Mouse (Mus musculus) intestine, postnatal 0 days (tissue): ENCODE results near the gene Tmem251. TPM values are rescaled to one million over a fixed set of nuclear protein-coding genes. Genes with fewer than 3 reads are reported as not detected.
A peak's percentile ranks its signal among the peaks of the same experiment; 100 is the strongest.

Experiments
- ATAC-seq: fragments of 200-750 bp; cut with Nextera tagmentation; 2 replicates; pipeline ENCODE4 v1.8.0; 2017; ENCODE audit warnings: mild to moderate bottlenecking, moderate TSS enrichment, moderate library complexity
- H3K27ac ChIP-seq: fragments of 300-500 bp; sonication (generic); 2 replicates; pipeline ENCODE4 v1.5.1; 2014; ENCODE audit warnings: mild to moderate bottlenecking, low read depth, low read length, moderate library complexity
- H3K27me3 ChIP-seq: fragments of 300-500 bp; sonication (generic); replicated peaks from 2 replicates; pipeline ENCODE4 v1.6.1; 2014; ENCODE audit warnings: low read length, mixed read lengths; ENCODE audit not compliant: control insufficient read depth, insufficient read depth
- H3K36me3 ChIP-seq: fragments of 300-500 bp; sonication (generic); 2 replicates; pipeline ENCODE4 v1.6.1; 2014; ENCODE audit warnings: mild to moderate bottlenecking, moderate library complexity; ENCODE audit not compliant: control insufficient read depth, insufficient read depth
- H3K4me1 ChIP-seq: fragments of 300-500 bp; sonication (generic); replicated peaks from 2 replicates; pipeline ENCODE4 v1.6.1; 2014; ENCODE audit warnings: antibody characterized with exemption, low read length, mixed read lengths; ENCODE audit not compliant: control insufficient read depth, insufficient read depth
- H3K4me2 ChIP-seq: fragments of 300-500 bp; sonication (generic); replicated peaks from 2 replicates; pipeline ENCODE4 v1.6.1; 2014; ENCODE audit warnings: low read depth, mild to moderate bottlenecking, moderate library complexity
- H3K4me3 ChIP-seq: fragments of 300-500 bp; sonication (generic); 2 replicates; pipeline ENCODE4 v1.5.1; 2014; ENCODE audit warnings: low read depth, low read length
- H3K9ac ChIP-seq: fragments of 300-500 bp; sonication (generic); 2 replicates; pipeline ENCODE4 v1.6.1; 2014; ENCODE audit warnings: mild to moderate bottlenecking, low read depth, low read length
- H3K9me3 ChIP-seq: fragments of 300-500 bp; sonication (generic); 2 replicates; pipeline ENCODE4 v1.6.1; 2016; ENCODE audit warnings: mixed run types; ENCODE audit not compliant: control insufficient read depth
- CTCF ChIP-seq: sonication (generic); IDR thresholded peaks from 2 replicates; pipeline ENCODE4 v1.5.1; 2016; ENCODE audit warnings: low read depth, mild to moderate bottlenecking, control low read depth, antibody characterized with exemption, moderate library complexity
- WGBS: fragments of 180-500 bp; shearing (Covaris S2); extraction: QIAGEN DNeasy Blood & Tissue Kit; methylation state at CpG from one replicate; pipeline ENCODE4 v1.1.7; 2014; 5-methylcytosine and 5-hydroxymethylcytosine counted together
- polyA plus RNA-seq: library from polyadenylated mRNA; unstranded; fragments of >200 nt; fragmentation: Nextera tagmentation; extraction: Ambion mirVana; gene quantifications from 2 replicates; pipeline ENCODE4 v1.2.1, GENCODE M21; 2015

Gene Tmem251
- polyA plus RNA-seq, 1 experiment from 2014 or later = 22.7 TPM

- no peaks in the 10 kb centered on the region for H3K36me3 ChIP-seq
- H3K4me3 ChIP-seq = no peak overlapping the region
- H3K27ac ChIP-seq = peak overlapping the region; percentile 86
- no peaks in the 10 kb centered on the region for H3K9me3 ChIP-seq
- peak; percentile 64 for ATAC-seq
- WGBS = 42% methylated on average over 11 of the region's 11 CpGs
- H3K4me1 ChIP-seq = peaks cover 11% of the 10 kb centered on the region
- H3K9ac ChIP-seq = no peak overlapping the region
- peak; percentile 71 for TF ChIP-seq CTCF
- peak overlapping the region; percentile 3 for H3K4me2 ChIP-seq
- H3K27me3 ChIP-seq = no peaks in the 10 kb centered on the region
Measured at GRCm38 (mm10) chr12:102708220-102708619, 35.3 kb upstream of the Tmem251 start.

- H3K4me2 ChIP-seq = no peak overlapping the region
- H3K36me3 ChIP-seq = no peaks in the 10 kb centered on the region
- H3K9me3 ChIP-seq = no peaks in the 10 kb centered on the region
- no peak overlapping the region for H3K9ac ChIP-seq
- no peak overlapping the region for H3K4me3 ChIP-seq
- 79% methylated on average over 5 of the region's 5 CpGs for WGBS
- H3K27me3 ChIP-seq = no peaks in the 10 kb centered on the region
- peaks cover 11% of the 10 kb centered on the region for H3K4me1 ChIP-seq
- no peak for ATAC-seq
- no peak overlapping the region for H3K27ac ChIP-seq
- TF ChIP-seq CTCF = no peak
Measured at GRCm38 (mm10) chr12:102709896-102710295, 33.7 kb upstream of the Tmem251 start.

- no peak for ATAC-seq
- Histone ChIP-seq H3K36me3 (no peaks in the 10 kb centered on the region), H3K9ac (no peak overlapping the region), H3K27me3 (no peaks in the 10 kb centered on the region), H3K9me3 (no peaks in the 10 kb centered on the region), H3K27ac (no peak overlapping the region), H3K4me3 (no peak overlapping the region), H3K4me1 (peaks cover 7% of the 10 kb centered on the region), H3K4me2 (no peak overlapping the region)
- 63% methylated on average over 4 of the region's 4 CpGs for WGBS
- no peak for TF ChIP-seq CTCF
Measured at GRCm38 (mm10) chr12:102710851-102711375, 32.6 kb upstream of the Tmem251 start.

- no peak overlapping the region for H3K4me2 ChIP-seq
- H3K27ac ChIP-seq = no peak overlapping the region
- 66% methylated on average over 20 of the region's 20 CpGs for WGBS
- ATAC-seq = no peak
- H3K27me3 ChIP-seq = no peaks in the 10 kb centered on the region
- no peaks in the 10 kb centered on the region for H3K36me3 ChIP-seq
- H3K4me1 ChIP-seq = no peaks in the 10 kb centered on the region
- H3K9ac ChIP-seq = no peak overlapping the region
- H3K4me3 ChIP-seq = no peak overlapping the region
- H3K9me3 ChIP-seq = no peaks in the 10 kb centered on the region
- TF ChIP-seq CTCF = no peak
Measured at GRCm38 (mm10) chr12:102713153-102713865, 30.3 kb upstream of the Tmem251 start.

- WGBS = 49% methylated on average over 2 of the region's 2 CpGs
- no peaks in the 10 kb centered on the region for H3K36me3 ChIP-seq
- no peak for ATAC-seq
- H3K4me2 ChIP-seq = no peak overlapping the region
- H3K9me3 ChIP-seq = no peaks in the 10 kb centered on the region
- H3K27ac ChIP-seq = no peak overlapping the region
- no peak overlapping the region for H3K4me3 ChIP-seq
- H3K27me3 ChIP-seq = no peaks in the 10 kb centered on the region
- H3K4me1 ChIP-seq = no peaks in the 10 kb centered on the region
- no peak for TF ChIP-seq CTCF
- no peak overlapping the region for H3K9ac ChIP-seq
Measured at GRCm38 (mm10) chr12:102714116-102714515, 29.4 kb upstream of the Tmem251 start.

- Histone ChIP-seq H3K9ac (no peak overlapping the region), H3K4me2 (no peak overlapping the region), H3K4me3 (no peak overlapping the region), H3K27me3 (no peaks in the 10 kb centered on the region), H3K9me3 (no peaks in the 10 kb centered on the region), H3K36me3 (no peaks in the 10 kb centered on the region), H3K4me1 (no peaks in the 10 kb centered on the region), H3K27ac (no peak overlapping the region)
- WGBS = 78% methylated on average over 10 of the region's 10 CpGs
- ATAC-seq = no peak
- no peak for TF ChIP-seq CTCF
Measured at GRCm38 (mm10) chr12:102714654-102715395, 28.7 kb upstream of the Tmem251 start.
